Mouse (Mus musculus) MEL (cell line): ENCODE measurements around the gene Nova2.

Experiments used
- CHD2 ChIP-seq: IDR thresholded peaks from 2 replicates; pipeline ENCODE4 v1.6.1; 2011; ENCODE audit warnings: low read length, improper control_type of control experiment
- CTCF ChIP-seq, 3 experiments: IDR thresholded peaks in 2 of 3; conservative IDR thresholded peaks in 1 of 3; 2 replicates each; pipeline ENCODE4 v1.5.1; 2011 to 2012; ENCODE audit warnings: low read length in 3 of 3, low read depth in 2 of 3, mild to moderate bottlenecking in 2 of 3, improper control_type of control experiment in 1 of 3, inconsistent platforms in 1 of 3, mixed read lengths in 1 of 3, moderate library complexity in 1 of 3; ENCODE audit not compliant: control insufficient read depth in 1 of 3, insufficient read depth in 1 of 3, poor library complexity in 1 of 3, severe bottlenecking in 1 of 3
- ETS1 ChIP-seq: IDR thresholded peaks from 2 replicates; pipeline ENCODE4 v1.6.1; 2012; ENCODE audit warnings: low read depth, mild to moderate bottlenecking, inconsistent platforms, low read length, improper control_type of control experiment, moderate library complexity
- MYC ChIP-seq: IDR thresholded peaks from 2 replicates; pipeline ENCODE4 v1.6.1; 2011; ENCODE audit warnings: low read depth, mild to moderate bottlenecking, low read length, improper control_type of control experiment, moderate library complexity
- NRF1 ChIP-seq: IDR thresholded peaks from 2 replicates; pipeline ENCODE4 v1.6.1; 2014; ENCODE audit warnings: low read depth, mild to moderate bottlenecking, inconsistent platforms, low read length, improper control_type of control experiment, moderate library complexity; ENCODE audit not compliant: poor library complexity, insufficient read depth, severe bottlenecking
- POLR2A ChIP-seq, 2 experiments: IDR thresholded peaks; 2 replicates each; pipeline ENCODE4 v1.6.1; 2011 to 2012; ENCODE audit warnings: low read length in 2 of 2, mild to moderate bottlenecking in 2 of 2, control low read depth in 1 of 2, improper control_type of control experiment in 1 of 2, low read depth in 1 of 2, moderate library complexity in 1 of 2; ENCODE audit not compliant: control insufficient read depth in 1 of 2, insufficient read depth in 1 of 2, poor library complexity in 1 of 2
- SMC3 ChIP-seq: IDR thresholded peaks from 2 replicates; pipeline ENCODE4 v1.6.1; 2011; ENCODE audit warnings: low read depth, low read length, improper control_type of control experiment
- TCF12 ChIP-seq: IDR thresholded peaks from 2 replicates; pipeline ENCODE4 v1.6.1; 2014; ENCODE audit warnings: low read depth, mild to moderate bottlenecking, inconsistent platforms, low read length, improper control_type of control experiment, moderate library complexity
- USF1 ChIP-seq: IDR thresholded peaks from 2 replicates; pipeline ENCODE4 v1.6.1; 2014; ENCODE audit warnings: low read depth, mild to moderate bottlenecking, inconsistent platforms, low read length, improper control_type of control experiment, moderate library complexity
- ZKSCAN1 ChIP-seq: IDR thresholded peaks from 2 replicates; pipeline ENCODE4 v1.6.1; 2012; ENCODE audit warnings: low read depth, mild to moderate bottlenecking, inconsistent platforms, low read length, improper control_type of control experiment, moderate library complexity

DNA sequence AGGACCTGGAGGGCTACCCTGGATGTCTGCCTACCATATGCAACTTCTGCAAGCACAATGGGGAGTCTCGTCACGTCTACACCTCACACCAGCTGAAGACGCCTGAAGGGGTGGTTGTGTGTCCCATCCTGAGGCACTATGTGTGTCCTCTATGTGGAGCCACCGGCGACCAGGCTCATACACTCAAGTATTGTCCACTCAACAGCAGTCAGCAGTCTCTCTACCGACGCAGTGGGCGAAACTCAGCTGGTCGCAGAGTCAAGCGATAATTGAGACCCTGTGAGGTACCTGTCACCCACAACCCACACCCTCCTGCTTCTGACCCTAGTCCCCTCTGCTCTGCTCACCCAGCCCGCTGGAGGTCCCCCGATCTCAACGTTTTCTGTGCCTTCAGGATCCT is 62.1 kb downstream of the Nova2 start:
- TF ChIP-seq CTCF (IDR thresholded peaks at IDR 0.05 in 2 of 3, conservative IDR thresholded peaks at IDR 0.05 in 1 of 3; ENCODE audit: control insufficient read depth in 1 of 3, insufficient read depth in 1 of 3, low read depth in 2 of 3, low read length in 3 of 3, poor library complexity in 1 of 3, severe bottlenecking in 1 of 3) (no peak), POLR2A (IDR thresholded peaks at IDR 0.05; ENCODE audit: control insufficient read depth in 1 of 2, insufficient read depth in 1 of 2, low read depth in 1 of 2, low read length in 2 of 2, poor library complexity in 1 of 2) (no peak), TCF12 (no peak), CHD2 (no peak), ETS1 (no peak), USF1 (no peak), MYC (no peak), ZKSCAN1 (no peak), NRF1 (no peak), SMC3 (no peak)
